Mouse (Mus musculus) hindbrain, embryonic 11.5 days (tissue): ENCODE data around the gene Lpp. TPM values are rescaled to one million over a fixed set of nuclear protein-coding genes. Genes with fewer than 3 reads are reported as not detected.
A peak's percentile ranks its signal among the peaks of the same experiment; 100 is the strongest.

ENCODE experiments used
- ATAC-seq: fragments of 200-750 bp; cut with Nextera tagmentation; 2 replicates; pipeline ENCODE4 v1.8.0; 2017; ENCODE audit warnings: mild to moderate bottlenecking, moderate TSS enrichment, moderate library complexity; ENCODE audit not compliant: low FRiP score
- DNase-seq: peaks from one replicate; pipeline ENCODE4 v3.0.0-alpha.2; 2015; ENCODE audit warnings: low spot score
- H3K27ac ChIP-seq: fragments of 300-500 bp; sonication (generic); 2 replicates; pipeline ENCODE4 v1.5.1; 2014; ENCODE audit warnings: mild to moderate bottlenecking, low read depth, low read length
- H3K27me3 ChIP-seq: fragments of 300-500 bp; sonication (generic); 2 replicates; pipeline ENCODE4 v1.6.1; 2014; ENCODE audit warnings: mild to moderate bottlenecking, low read length, moderate library complexity, mixed read lengths; ENCODE audit not compliant: control insufficient read depth, insufficient read depth
- H3K36me3 ChIP-seq: fragments of 300-500 bp; sonication (generic); 2 replicates; pipeline ENCODE4 v1.6.1; 2014; ENCODE audit warnings: mild to moderate bottlenecking, low read length, moderate library complexity, mixed read lengths; ENCODE audit not compliant: control insufficient read depth, insufficient read depth
- H3K4me1 ChIP-seq: fragments of 300-500 bp; sonication (generic); replicated peaks from 2 replicates; pipeline ENCODE4 v1.6.1; 2014; ENCODE audit warnings: low read length, mixed read lengths; ENCODE audit not compliant: control insufficient read depth, insufficient read depth
- H3K4me2 ChIP-seq: fragments of 300-500 bp; sonication (generic); replicated peaks from 2 replicates; pipeline ENCODE4 v1.6.1; 2014; ENCODE audit warnings: mild to moderate bottlenecking, low read depth, low read length
- H3K4me3 ChIP-seq: fragments of 300-500 bp; sonication (generic); 2 replicates; pipeline ENCODE4 v1.5.1; 2014; ENCODE audit warnings: low read depth, low read length
- H3K9ac ChIP-seq: fragments of 300-500 bp; sonication (generic); 2 replicates; pipeline ENCODE4 v1.6.1; 2014; ENCODE audit warnings: low read depth, low read length
- H3K9me3 ChIP-seq: fragments of 300-500 bp; sonication (generic); 2 replicates; pipeline ENCODE4 v1.6.1; 2016; ENCODE audit warnings: low read length; ENCODE audit not compliant: control insufficient read depth
- WGBS: fragments of 180-500 bp; shearing (Covaris S2); extraction: QIAGEN DNeasy Blood & Tissue Kit; methylation state at CpG from one replicate; pipeline ENCODE4 v1.1.7; 2014; 5-methylcytosine and 5-hydroxymethylcytosine counted together
- polyA plus RNA-seq: library from polyadenylated mRNA; unstranded; fragments of >200 nt; fragmentation: Nextera tagmentation; extraction: Ambion mirVana; gene quantifications from 2 replicates; pipeline ENCODE4 v1.2.1, GENCODE M21; 2014

Lpp gene
- 19.6 and 25.1 TPM in 2 replicates for polyA plus RNA-seq

DNA sequence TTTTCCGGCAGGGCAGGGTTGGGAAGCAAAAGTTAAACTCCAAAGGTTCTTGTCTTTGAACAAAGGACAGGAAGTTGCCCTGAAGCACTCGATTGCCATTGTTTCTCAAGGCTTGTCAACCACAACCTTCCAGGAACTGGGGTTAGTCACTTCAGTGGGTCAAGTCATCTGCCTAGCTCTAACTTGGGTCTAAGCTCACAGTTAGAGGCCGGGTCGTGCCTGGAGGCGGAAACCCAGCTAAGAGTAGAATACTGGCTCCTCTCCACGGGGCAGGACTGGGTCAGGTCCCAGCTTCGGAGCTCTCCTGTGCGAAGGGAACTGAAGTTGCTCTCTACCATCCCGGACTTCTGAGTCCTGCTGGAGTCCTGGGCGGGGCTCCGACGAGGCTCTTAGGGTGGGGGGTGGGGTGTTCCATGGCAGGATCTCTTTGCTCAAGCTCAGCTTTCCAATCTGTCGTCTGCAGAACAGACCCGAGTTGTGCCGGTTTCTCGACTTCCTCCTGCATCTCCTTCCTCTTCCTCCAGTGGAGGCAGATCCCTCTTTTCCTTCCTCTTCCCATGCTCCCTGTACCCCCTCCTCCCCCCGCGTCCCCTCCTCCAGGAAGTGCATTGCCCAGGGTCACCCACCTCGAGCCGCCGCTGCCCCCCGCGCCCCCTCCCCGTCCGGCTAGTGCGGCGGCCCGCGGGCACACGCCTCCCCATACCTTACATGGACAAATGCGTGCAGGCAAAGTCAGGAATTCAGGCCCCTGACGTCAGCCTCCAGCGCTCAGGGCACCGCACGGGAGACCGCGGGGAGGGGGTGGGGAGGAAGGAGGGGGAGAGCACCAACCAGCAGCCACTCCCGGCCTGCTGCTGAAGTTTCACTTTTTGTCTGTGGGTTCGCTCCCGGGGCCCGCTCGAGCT is at the start of gene Lpp:
Gene Lpp, plus strand, starts transcription at position 857 of the 905 bp plus-strand sequence.
- Histone ChIP-seq H3K4me3 (peak within 1 kb of the TSS; percentile 86), H3K4me1 (no peaks in the 10 kb centered on the region; the same call in 1 of the 2 replicates), H3K27me3 (no peaks in the 10 kb centered on the region), H3K27ac (peak within 1 kb of the TSS; percentile 79), H3K9ac (peak within 1 kb of the TSS; percentile 94), H3K4me2 (peak within 1 kb of the TSS; percentile 82), H3K36me3 (no peaks in the 10 kb centered on the region), H3K9me3 (no peaks in the 10 kb centered on the region)
- WGBS, result 2% methylated on average over 38 of the region's 42 CpGs
- DNase-seq (peak; percentile 84), ATAC-seq (peak; percentile 94)

DNA sequence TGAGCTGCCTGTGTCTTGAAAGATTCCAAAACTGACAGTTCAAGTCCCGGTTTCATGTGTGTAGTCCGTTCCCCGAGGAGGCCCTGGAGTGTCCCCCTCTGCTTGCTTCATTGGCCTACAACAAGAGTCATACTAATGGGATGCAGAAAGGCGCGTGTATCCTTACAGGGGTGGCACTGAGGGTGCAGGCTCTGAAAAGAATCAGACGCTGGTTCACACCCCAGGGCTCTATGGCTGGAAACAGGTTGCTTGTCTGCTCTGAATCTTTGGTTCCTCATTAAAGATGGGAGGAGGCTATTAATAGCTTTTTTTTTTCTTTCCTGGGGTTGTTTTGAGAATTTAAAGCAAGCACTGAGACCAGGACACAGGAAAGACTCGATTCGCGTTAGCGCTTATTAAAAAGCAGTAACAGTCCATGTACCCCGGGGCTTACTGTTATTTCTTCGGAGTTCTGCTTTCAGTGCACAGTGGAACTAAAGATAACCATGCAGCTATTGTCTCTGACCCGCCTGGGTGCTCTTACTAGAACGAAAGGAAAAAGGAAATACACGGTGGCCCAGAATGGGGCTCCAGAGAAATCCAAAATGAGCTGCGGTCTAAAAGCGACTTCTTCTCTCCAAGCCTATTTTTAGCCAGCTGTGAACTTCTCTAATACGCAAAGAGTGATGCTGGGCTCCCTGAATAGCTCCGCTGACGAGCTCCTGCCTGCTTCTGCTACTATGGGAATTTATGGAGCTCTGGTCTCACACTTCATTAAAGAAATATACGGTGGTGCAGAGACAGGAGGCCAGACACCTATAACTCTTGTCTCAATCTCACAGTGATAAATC is 45.5 kb upstream of the Lpp start:
- DNase-seq (no peak), ATAC-seq (no peak)
- Histone ChIP-seq H3K27me3 (no peaks in the 10 kb centered on the region), H3K4me3 (no peak overlapping the region), H3K9ac (no peak overlapping the region), H3K27ac (no peak overlapping the region), H3K36me3 (no peaks in the 10 kb centered on the region), H3K9me3 (no peaks in the 10 kb centered on the region), H3K4me1 (no peaks in the 10 kb centered on the region), H3K4me2 (no peak overlapping the region)
- 76% methylated on average over 21 of the region's 21 CpGs for WGBS

DNA sequence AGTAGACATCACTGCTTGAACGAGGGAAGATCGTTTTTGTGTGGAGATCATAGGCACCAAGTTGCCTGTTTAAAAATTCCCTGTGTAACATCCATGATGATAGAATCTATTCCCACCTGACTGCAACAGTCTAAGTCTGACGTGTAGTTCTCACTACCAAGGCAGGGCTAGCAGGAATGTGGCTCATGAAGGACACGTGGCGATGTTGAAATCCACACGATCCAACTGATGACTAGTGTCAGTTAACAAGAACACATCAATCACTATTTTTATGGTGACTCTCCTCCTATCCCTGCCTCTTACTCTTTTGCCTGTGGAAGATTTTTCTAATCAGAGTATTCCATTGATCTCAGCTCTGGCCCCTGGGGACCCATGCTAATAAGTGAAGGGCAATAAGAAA is 43.0 kb upstream of the Lpp start:
- Histone ChIP-seq H3K4me2 (no peak overlapping the region), H3K4me3 (no peak overlapping the region), H3K27me3 (no peaks in the 10 kb centered on the region), H3K4me1 (no peaks in the 10 kb centered on the region), H3K9ac (no peak overlapping the region), H3K27ac (no peak overlapping the region), H3K9me3 (no peaks in the 10 kb centered on the region), H3K36me3 (no peaks in the 10 kb centered on the region)
- WGBS, result 80% methylated on average over 6 of the region's 6 CpGs
- no peak for ATAC-seq
- no peak for DNase-seq

DNA sequence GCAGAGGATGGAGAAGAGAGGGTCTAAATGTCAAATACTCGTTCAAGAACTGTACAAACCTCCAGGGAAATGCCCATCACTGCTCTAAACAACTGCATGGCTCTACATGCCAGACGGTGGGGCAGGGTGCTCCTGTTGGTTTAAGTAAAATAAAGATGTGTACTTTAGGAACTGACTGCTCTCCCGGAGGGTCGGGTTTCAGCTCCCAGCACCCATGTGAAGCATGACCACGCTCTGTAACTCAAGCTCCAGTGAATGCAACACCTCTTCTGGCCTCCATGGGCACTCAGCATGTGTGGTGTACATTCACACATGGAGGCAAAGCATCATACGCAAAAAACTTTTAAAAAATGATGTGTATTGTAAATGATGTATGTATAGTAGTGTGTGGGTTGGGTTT is 42.6 kb upstream of the Lpp start:
- Histone ChIP-seq H3K27me3 (no peaks in the 10 kb centered on the region), H3K27ac (no peak overlapping the region), H3K4me2 (no peak overlapping the region), H3K9me3 (no peaks in the 10 kb centered on the region), H3K9ac (no peak overlapping the region), H3K4me3 (no peak overlapping the region), H3K36me3 (no peaks in the 10 kb centered on the region), H3K4me1 (no peaks in the 10 kb centered on the region)
- WGBS, result 75% methylated on average over 6 of the region's 6 CpGs
- no peak for DNase-seq
- ATAC-seq, result no peak

DNA sequence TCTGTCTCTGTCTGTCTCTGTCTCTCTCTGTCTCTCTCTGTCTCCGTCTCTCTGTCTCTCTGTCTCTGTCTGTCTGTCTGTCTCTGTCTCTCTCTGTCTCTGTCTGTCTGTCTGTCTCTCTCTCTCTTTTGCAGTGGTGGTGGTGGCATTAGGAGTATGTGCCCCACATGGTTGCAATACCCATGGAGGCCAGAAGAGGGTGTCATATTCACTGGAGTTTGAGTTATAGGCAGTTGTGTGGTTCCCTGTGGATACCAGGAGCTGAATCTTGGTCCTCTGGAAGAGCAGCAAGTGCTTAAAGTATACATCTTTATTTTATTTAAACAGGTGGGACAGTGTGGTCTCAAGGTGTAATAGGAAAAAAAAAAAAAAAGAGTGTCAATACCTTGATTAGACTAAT is 41.5 kb upstream of the Lpp start:
- no peaks in the 10 kb centered on the region for H3K36me3 ChIP-seq
- WGBS, result 100% methylated on average over 1 of the region's 1 CpGs
- H3K27me3 ChIP-seq, result no peaks in the 10 kb centered on the region
- no peak overlapping the region for H3K4me2 ChIP-seq
- H3K4me1 ChIP-seq, result no peaks in the 10 kb centered on the region
- no peak overlapping the region for H3K27ac ChIP-seq
- no peak overlapping the region for H3K4me3 ChIP-seq
- H3K9ac ChIP-seq, result no peak overlapping the region
- H3K9me3 ChIP-seq, result no peaks in the 10 kb centered on the region
- DNase-seq (no peak), ATAC-seq (no peak)

DNA sequence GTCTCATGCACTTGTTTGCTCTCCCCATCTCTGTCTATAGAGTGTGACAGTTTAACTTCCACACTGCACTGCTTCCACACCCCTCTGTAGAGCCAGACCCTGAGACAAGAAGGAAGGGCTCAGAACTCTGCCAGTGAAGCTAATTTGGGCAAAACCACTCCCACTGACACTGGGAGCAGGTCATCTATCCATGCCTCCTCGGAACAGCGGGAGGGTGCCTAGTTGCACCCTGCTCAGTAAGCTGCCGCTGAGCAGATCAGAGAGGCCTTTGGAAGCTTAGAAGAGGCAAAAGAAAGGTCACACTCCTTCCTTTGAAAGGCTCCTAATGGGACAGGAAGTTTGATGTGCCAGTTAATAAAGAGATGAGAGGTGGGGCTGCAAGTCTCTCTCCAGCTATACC is 39.5 kb upstream of the Lpp start:
- no peak overlapping the region for H3K4me2 ChIP-seq
- H3K36me3 ChIP-seq, result no peaks in the 10 kb centered on the region
- H3K9ac ChIP-seq, result no peak overlapping the region
- H3K4me1 ChIP-seq, result no peaks in the 10 kb centered on the region
- 8% methylated on average over 3 of the region's 3 CpGs for WGBS
- no peak overlapping the region for H3K27ac ChIP-seq
- H3K4me3 ChIP-seq, result no peak overlapping the region
- no peaks in the 10 kb centered on the region for H3K27me3 ChIP-seq
- DNase-seq (no peak), ATAC-seq (no peak)
- no peaks in the 10 kb centered on the region for H3K9me3 ChIP-seq

DNA sequence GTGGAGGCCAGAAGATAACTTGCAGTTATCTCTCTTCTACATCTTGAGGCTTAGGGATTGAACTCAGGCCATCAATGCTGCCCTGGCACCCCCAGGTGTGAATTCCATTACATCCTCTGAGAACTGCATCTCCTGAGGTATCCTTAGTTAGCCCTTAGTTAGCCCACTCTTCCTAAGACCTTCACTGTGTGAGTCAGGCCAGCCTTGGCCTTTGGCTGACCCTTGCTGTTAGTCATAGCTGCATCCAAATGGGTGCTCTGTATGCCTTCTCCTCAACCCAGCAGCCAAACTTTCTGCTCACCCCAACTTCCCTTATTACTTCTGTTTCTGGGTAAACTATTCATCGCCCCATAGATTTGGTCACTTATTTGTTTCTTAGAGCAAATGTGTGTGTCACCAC is 31.6 kb upstream of the Lpp start:
- Histone ChIP-seq H3K4me2 (no peak overlapping the region), H3K27ac (no peak overlapping the region), H3K27me3 (no peaks in the 10 kb centered on the region), H3K4me3 (no peak overlapping the region), H3K9me3 (no peaks in the 10 kb centered on the region), H3K36me3 (no peaks in the 10 kb centered on the region), H3K9ac (no peak overlapping the region), H3K4me1 (no peaks in the 10 kb centered on the region)
- DNase-seq (no peak), ATAC-seq (no peak)
- 100% methylated on average over 1 of the region's 1 CpGs for WGBS

DNA sequence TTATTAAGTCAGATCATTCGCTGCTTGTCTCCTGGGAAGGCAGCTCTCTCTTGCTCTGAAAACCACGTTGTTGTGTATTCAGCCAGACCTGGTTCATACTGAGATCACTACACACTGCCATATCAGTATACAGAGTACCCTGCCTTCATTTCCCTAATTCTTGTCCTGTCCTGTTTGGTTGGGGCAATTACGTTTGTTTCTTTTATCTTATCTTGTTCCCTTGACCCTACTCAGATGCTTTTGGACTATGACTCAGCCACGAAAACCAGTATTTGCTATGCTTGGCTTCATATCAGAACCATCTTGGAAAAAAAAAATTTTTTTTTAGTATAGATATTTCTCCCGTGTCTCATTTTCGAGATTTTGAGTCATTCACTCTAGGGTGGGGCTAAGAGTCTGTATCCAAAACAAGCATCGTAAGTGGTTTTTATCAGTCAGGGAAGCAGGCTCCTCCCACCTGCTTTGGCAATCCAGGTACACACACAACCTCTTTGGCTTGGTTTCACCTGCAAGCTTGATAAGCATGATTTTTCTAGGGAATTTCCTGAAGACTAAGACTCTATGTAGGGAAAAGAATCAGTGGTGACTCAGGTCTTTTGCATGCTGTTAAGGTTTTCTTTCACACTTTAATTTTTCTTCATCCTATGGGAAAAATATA is 29.1 kb upstream of the Lpp start:
- Histone ChIP-seq H3K9me3 (no peaks in the 10 kb centered on the region), H3K36me3 (no peaks in the 10 kb centered on the region), H3K27ac (no peak overlapping the region), H3K27me3 (no peaks in the 10 kb centered on the region), H3K4me1 (no peaks in the 10 kb centered on the region), H3K4me2 (no peak overlapping the region), H3K9ac (no peak overlapping the region), H3K4me3 (no peak overlapping the region)
- WGBS, result 88% methylated on average over 7 of the region's 7 CpGs
- DNase-seq, result no peak
- no peak for ATAC-seq
